Mouse (Mus musculus) forebrain, embryonic 14.5 days (tissue): ENCODE measurements around the gene Pla2g2c. TPM values are rescaled to one million over a fixed set of nuclear protein-coding genes. Genes with fewer than 3 reads are reported as not detected.

Experiments
- ATAC-seq: fragments of 200-750 bp; cut with Nextera tagmentation; 2 replicates; pipeline ENCODE4 v1.8.0; 2017; ENCODE audit warnings: mild to moderate bottlenecking, moderate library complexity
- DNase-seq: peaks from one replicate; pipeline ENCODE4 v3.0.0-alpha.2; 2015; ENCODE audit warnings: low spot score
- H3K27ac ChIP-seq: fragments of 300-500 bp; sonication (generic); 2 replicates; pipeline ENCODE4 v1.5.1; 2014; ENCODE audit warnings: low read depth, mild to moderate bottlenecking, control low read depth, low read length, moderate library complexity
- H3K27me3 ChIP-seq: fragments of 300-500 bp; sonication (generic); replicated peaks from 2 replicates; pipeline ENCODE4 v1.6.1; 2014; ENCODE audit warnings: low read length, control low read depth, mixed read lengths; ENCODE audit not compliant: control insufficient read depth, insufficient read depth
- H3K36me3 ChIP-seq: fragments of 300-500 bp; sonication (generic); 2 replicates; pipeline ENCODE4 v1.6.1; 2014; ENCODE audit warnings: low read length, control low read depth; ENCODE audit not compliant: control insufficient read depth, insufficient read depth
- H3K4me1 ChIP-seq: fragments of 300-500 bp; sonication (generic); 2 replicates; pipeline ENCODE4 v1.6.1; 2014; ENCODE audit warnings: antibody characterized with exemption, low read length, control low read depth; ENCODE audit not compliant: control insufficient read depth, insufficient read depth
- H3K4me2 ChIP-seq: fragments of 300-500 bp; sonication (generic); 2 replicates; pipeline ENCODE4 v1.6.1; 2014; ENCODE audit warnings: mild to moderate bottlenecking, control low read depth, low read length
- H3K4me3 ChIP-seq: fragments of 300-500 bp; sonication (generic); 2 replicates; pipeline ENCODE4 v1.5.1; 2014; ENCODE audit warnings: low read depth, low read length, control low read depth
- H3K9ac ChIP-seq: fragments of 300-500 bp; sonication (generic); 2 replicates; pipeline ENCODE4 v1.6.1; 2014; ENCODE audit warnings: mild to moderate bottlenecking, low read length, control low read depth, moderate library complexity
- H3K9me3 ChIP-seq: fragments of 300-500 bp; sonication (generic); replicated peaks from 2 replicates; pipeline ENCODE4 v1.6.1; 2016; ENCODE audit warnings: low read length, control low read depth, mixed read lengths; ENCODE audit not compliant: control insufficient read depth
- WGBS: fragments of 180-500 bp; shearing (Covaris S2); extraction: QIAGEN DNeasy Blood & Tissue Kit; methylation state at CpG from one replicate; pipeline ENCODE4 v1.1.7; 2014; 5-methylcytosine and 5-hydroxymethylcytosine counted together
- polyA plus RNA-seq: library from polyadenylated mRNA; unstranded; fragments of >200 nt; fragmentation: Nextera tagmentation; extraction: Ambion mirVana; gene quantifications from 2 replicates; pipeline ENCODE4 v1.2.1, GENCODE M21; 2014

Gene Pla2g2c
- polyA plus RNA-seq, 1 experiment from 2014 or later = 0.28 TPM

GRCm38 (mm10) chr4:138748369-138749072 lies 23.9 kb downstream of the Pla2g2c start:
- Histone ChIP-seq H3K4me3 (no peak overlapping the region), H3K9ac (no peak overlapping the region), H3K27me3 (no peaks in the 10 kb centered on the region), H3K27ac (no peak overlapping the region), H3K4me1 (no peaks in the 10 kb centered on the region), H3K9me3 (no peaks in the 10 kb centered on the region), H3K4me2 (no peak overlapping the region), H3K36me3 (no peaks in the 10 kb centered on the region)
- WGBS = 57% methylated on average over 8 of the region's 8 CpGs
- DNase-seq = peak; percentile 73
- peak; percentile 50; the same call in 1 of the 2 replicates for ATAC-seq

GRCm38 (mm10) chr4:138752603-138753002 lies 28.0 kb downstream of the Pla2g2c start:
- H3K4me3 ChIP-seq = no peak overlapping the region
- no peak overlapping the region for H3K9ac ChIP-seq
- no peaks in the 10 kb centered on the region for H3K36me3 ChIP-seq
- WGBS = 91% methylated on average over 6 of the region's 6 CpGs
- no peak for ATAC-seq
- no peaks in the 10 kb centered on the region for H3K27me3 ChIP-seq
- no peaks in the 10 kb centered on the region for H3K4me1 ChIP-seq
- H3K27ac ChIP-seq = no peak overlapping the region
- no peak for DNase-seq
- H3K9me3 ChIP-seq = no peaks in the 10 kb centered on the region
- no peak overlapping the region for H3K4me2 ChIP-seq

GRCm38 (mm10) chr4:138753608-138754007 lies 29.0 kb downstream of the Pla2g2c start:
- ATAC-seq = no peak
- no peaks in the 10 kb centered on the region for H3K36me3 ChIP-seq
- H3K4me3 ChIP-seq = no peak overlapping the region
- H3K9me3 ChIP-seq = no peaks in the 10 kb centered on the region
- no peaks in the 10 kb centered on the region for H3K4me1 ChIP-seq
- no peak overlapping the region for H3K27ac ChIP-seq
- H3K27me3 ChIP-seq = no peaks in the 10 kb centered on the region
- no peak overlapping the region for H3K4me2 ChIP-seq
- H3K9ac ChIP-seq = no peak overlapping the region
- WGBS = 86% methylated on average over 3 of the region's 3 CpGs
- DNase-seq = no peak

- H3K27ac ChIP-seq = no peak overlapping the region
- 88% methylated on average over 9 of the region's 9 CpGs for WGBS
- H3K27me3 ChIP-seq = no peaks in the 10 kb centered on the region
- no peaks in the 10 kb centered on the region for H3K9me3 ChIP-seq
- H3K4me2 ChIP-seq = no peak overlapping the region
- H3K9ac ChIP-seq = no peak overlapping the region
- H3K36me3 ChIP-seq = no peaks in the 10 kb centered on the region
- DNase-seq (no peak), ATAC-seq (no peak)
- H3K4me1 ChIP-seq = no peaks in the 10 kb centered on the region
- H3K4me3 ChIP-seq = no peak overlapping the region
These were observed 29.8 kb downstream of the Pla2g2c start for GRCm38 (mm10) chr4:138754432-138754831.

- Histone ChIP-seq H3K27ac (no peak overlapping the region), H3K9me3 (no peaks in the 10 kb centered on the region), H3K4me3 (no peak overlapping the region), H3K9ac (no peak overlapping the region), H3K36me3 (no peaks in the 10 kb centered on the region), H3K4me1 (no peaks in the 10 kb centered on the region), H3K4me2 (no peak overlapping the region), H3K27me3 (no peaks in the 10 kb centered on the region)
- ATAC-seq (no peak), DNase-seq (no peak)
- 69% methylated on average over 4 of the region's 4 CpGs for WGBS
These were observed 30.8 kb downstream of the Pla2g2c start for GRCm38 (mm10) chr4:138755439-138755838.

- Histone ChIP-seq H3K27me3 (no peaks in the 10 kb centered on the region), H3K27ac (no peak overlapping the region), H3K4me3 (no peak overlapping the region), H3K9me3 (no peaks in the 10 kb centered on the region), H3K4me2 (no peak overlapping the region), H3K4me1 (no peaks in the 10 kb centered on the region), H3K36me3 (no peaks in the 10 kb centered on the region), H3K9ac (no peak overlapping the region)
- 77% methylated on average over 11 of the region's 11 CpGs for WGBS
- no peak for ATAC-seq
- no peak for DNase-seq
These were observed 31.4 kb downstream of the Pla2g2c start for GRCm38 (mm10) chr4:138755983-138756382.

GRCm38 (mm10) chr4:138757416-138757815 lies 32.8 kb downstream of the Pla2g2c start, which contains the start of gene Pla2g2f:
Gene Pla2g2f (minus strand): TSS chr4:138757626.
- Histone ChIP-seq H3K27ac (no peak within 1 kb of the TSS), H3K4me1 (no peaks in the 10 kb centered on the region), H3K4me3 (no peak within 1 kb of the TSS), H3K4me2 (no peak within 1 kb of the TSS), H3K36me3 (no peaks in the 10 kb centered on the region), H3K9ac (no peak within 1 kb of the TSS), H3K9me3 (no peaks in the 10 kb centered on the region), H3K27me3 (no peaks in the 10 kb centered on the region)
- WGBS = 81% methylated on average over 8 of the region's 8 CpGs
- no peak for ATAC-seq
- no peak for DNase-seq

- H3K9me3 ChIP-seq = no peaks in the 10 kb centered on the region
- no peak overlapping the region for H3K27ac ChIP-seq
- no peak overlapping the region for H3K4me2 ChIP-seq
- H3K4me1 ChIP-seq = no peaks in the 10 kb centered on the region
- H3K4me3 ChIP-seq = no peak overlapping the region
- H3K36me3 ChIP-seq = no peaks in the 10 kb centered on the region
- DNase-seq = no peak
- no peak for ATAC-seq
- no peak overlapping the region for H3K9ac ChIP-seq
- 83% methylated on average over 9 of the region's 9 CpGs for WGBS
- H3K27me3 ChIP-seq = no peaks in the 10 kb centered on the region
These were observed 37.7 kb downstream of the Pla2g2c start for GRCm38 (mm10) chr4:138762266-138762665.

- H3K4me1 ChIP-seq = no peaks in the 10 kb centered on the region
- H3K27ac ChIP-seq = no peak overlapping the region
- no peaks in the 10 kb centered on the region for H3K27me3 ChIP-seq
- no peaks in the 10 kb centered on the region for H3K36me3 ChIP-seq
- no peak overlapping the region for H3K4me3 ChIP-seq
- H3K9ac ChIP-seq = no peak overlapping the region
- no peak for ATAC-seq
- H3K4me2 ChIP-seq = no peak overlapping the region
- 92% methylated on average over 10 of the region's 10 CpGs for WGBS
- DNase-seq = no peak
- no peaks in the 10 kb centered on the region for H3K9me3 ChIP-seq
These were observed 47.4 kb downstream of the Pla2g2c start for GRCm38 (mm10) chr4:138771970-138772369.
